Mouse (Mus musculus) olfactory bulb, adult 2 months (tissue): ENCODE data around the gene Mrps21.

ENCODE experiments used
- CTCF ChIP-seq: fragments of 200-500 bp; IDR thresholded peaks from 2 replicates; pipeline ENCODE4 v1.5.1; 2012; ENCODE audit warnings: low read depth, mild to moderate bottlenecking, low read length, moderate library complexity; ENCODE audit not compliant: insufficient read depth
- POLR2A ChIP-seq: fragments of 200-500 bp; IDR thresholded peaks from 2 replicates; pipeline ENCODE4 v1.6.1; 2012; ENCODE audit warnings: mild to moderate bottlenecking, low read depth, low read length, moderate library complexity; ENCODE audit not compliant: insufficient read depth

GRCm38 (mm10) chr3:95881979-95882815 is 10.9 kb upstream of the Mrps21 start, which contains the start of gene Ciart:
- no peak for TF ChIP-seq CTCF
- TF ChIP-seq POLR2A, result peak; percentile 31; the same call in 1 of the 2 replicates
